Mouse (Mus musculus) left cerebral cortex, adult 2 months (tissue): ENCODE measurements around the gene Olfr593. TPM values are rescaled to one million over a fixed set of nuclear protein-coding genes. Genes with fewer than 3 reads are reported as not detected.
"Not testable (repeated sequence)": the region's sequence is repeated elsewhere in the genome, so short reads cannot be mapped to it uniquely, and the experiment has no call there.

ENCODE experiments used
- DNase-seq, 2 experiments: peaks; one replicate each; pipeline ENCODE4 v3.0.0; 2021 to 2022; ENCODE audit warnings: low spot score in 2 of 2, mixed read lengths in 1 of 2; ENCODE audit errors: extremely low spot score in 1 of 2
- H3K27ac ChIP-seq: fragments of 200-600 bp; 2 replicates; pipeline ENCODE4 v1.8.1; 2022
- H3K4me3 ChIP-seq: fragments of 200-600 bp; 2 replicates; pipeline ENCODE4 v1.8.1; 2022
- CTCF ChIP-seq: fragments of 200-600 bp; IDR thresholded peaks from 2 replicates; pipeline ENCODE4 v1.8.1; 2022; ENCODE audit warnings: antibody characterized with exemption, mild to moderate bottlenecking, moderate library complexity
- intact Hi-C: fragments of 180-260 bp; cut with DNase I; formaldehyde crosslinking; loops from one replicate; pipeline ENCODE4 v1.15.1; 2025
- long read RNA-seq, 2 experiments: library from polyadenylated mRNA; stranded (forward); transcript quantifications; one replicate each; pipeline ENCODE4 v2.0.0; 2021; ENCODE audit warnings: borderline mapping rate in 2 of 2
- microRNA-seq, 2 experiments: library from miRNA; unstranded; fragments of <30 nt; microRNA quantifications; one replicate each; pipeline ENCODE4 v1.2.0; 2021
- total RNA-seq, 2 experiments: library from RNA; stranded (reverse); gene quantifications; 2 replicates each; pipeline ENCODE4 v1.2.3; 2021

Gene Olfr593
- not detected for total RNA-seq
- long read RNA-seq, experiment 1, result 0 reads
- long read RNA-seq, experiment 2, result 0 reads

DNA sequence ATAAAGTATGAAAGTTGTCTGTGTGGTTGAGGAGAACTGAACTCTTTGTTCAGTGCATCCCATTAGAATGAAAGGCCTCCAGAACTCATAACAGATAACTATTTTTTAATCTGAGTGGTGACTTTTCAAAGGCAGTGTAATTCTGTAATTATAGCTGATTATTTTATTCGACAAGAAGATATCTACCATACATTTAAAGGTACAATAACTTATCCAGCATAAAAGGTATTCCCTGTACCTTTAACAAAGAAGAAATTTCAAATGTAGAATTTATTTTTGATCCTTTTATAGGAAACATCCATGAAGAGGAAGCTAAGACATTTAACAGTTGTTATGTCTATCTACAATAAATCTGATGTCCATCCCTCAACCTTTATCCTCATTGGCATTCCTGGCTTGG lies at the start of gene Olfr593:
TSS of gene Olfr593 (plus strand) at position 301 of the 400 bp plus-strand sequence.
- H3K4me3 ChIP-seq, result no peak within 1 kb of the TSS

GRCm38 (mm10) chr7:103169697-103170096 lies 42.0 kb upstream of the Olfr593 start:
- intact Hi-C loops, result no loop called here

More for the DNA sequence above, at the start of gene Olfr593:
- intact Hi-C loops, result no loop called here
- no peak within 1 kb of the TSS for H3K27ac ChIP-seq
- no peak for TF ChIP-seq CTCF
- no peak for DNase-seq

GRCm38 (mm10) chr7:103178240-103178639 lies 33.4 kb upstream of the Olfr593 start, which contains the start of gene Olfr591:
Olfr591 (minus strand) TSS chr7:103178340.
- no peak within 1 kb of the TSS for H3K27ac ChIP-seq
- no peak for DNase-seq

More at GRCm38 (mm10) chr7:103169697-103170096, 42.0 kb upstream of the Olfr593 start:
- Histone ChIP-seq H3K27ac (no peak overlapping the region), H3K4me3 (no peak overlapping the region)
- DNase-seq, result no peak
- TF ChIP-seq CTCF, result no peak

GRCm38 (mm10) chr7:103184503-103184902 lies 27.2 kb upstream of the Olfr593 start, which contains the start of gene Olfr592:
Olfr592 (plus strand) TSS chr7:103184803.
- intact Hi-C loops, H3K4me3 ChIP-seq, DNase-seq, H3K27ac ChIP-seq: not testable (repeated sequence)

More at GRCm38 (mm10) chr7:103178240-103178639, 33.4 kb upstream of the Olfr593 start, which contains the start of gene Olfr591:
- intact Hi-C loops, result no loop called here
- no peak for TF ChIP-seq CTCF
- H3K4me3 ChIP-seq, result no peak within 1 kb of the TSS

DNA sequence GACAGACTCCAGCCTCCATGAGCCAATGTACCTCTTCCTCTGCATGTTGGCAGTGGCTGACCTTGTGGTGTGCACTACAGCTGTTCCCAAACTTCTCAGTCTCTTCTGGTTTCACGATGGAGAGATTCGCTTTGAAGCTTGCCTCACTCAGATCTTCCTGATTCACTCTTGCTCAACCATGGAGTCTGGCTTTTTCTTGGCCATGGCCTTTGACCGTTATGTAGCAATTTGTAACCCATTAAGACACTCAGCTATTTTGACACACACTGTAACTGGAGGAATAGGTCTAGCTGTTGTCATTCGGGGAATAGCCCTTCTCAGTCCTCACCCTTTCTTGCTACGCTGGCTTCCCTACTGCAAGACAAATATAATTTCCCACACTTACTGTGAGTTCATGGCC lies 388 bp downstream of the Olfr593 start:
- DNase-seq, intact Hi-C loops: not testable (repeated sequence)

GRCm38 (mm10) chr7:103216696-103217095 lies 5.0 kb downstream of the Olfr593 start, which contains the start of gene Olfr594:
Olfr594 (plus strand) TSS chr7:103216996.
- Histone ChIP-seq H3K4me3 (no peak within 1 kb of the TSS), H3K27ac (no peak within 1 kb of the TSS)
- no peak for TF ChIP-seq CTCF
- DNase-seq, result no peak
- intact Hi-C loops, result no loop called here

More for the DNA sequence above, 388 bp downstream of the Olfr593 start:
- not testable (repeated sequence) for H3K27ac ChIP-seq, H3K4me3 ChIP-seq

GRCm38 (mm10) chr7:103252405-103252804 lies 40.7 kb downstream of the Olfr593 start, which contains the start of gene Usp17ld:
Usp17ld (minus strand) TSS chr7:103252505.
- DNase-seq, H3K27ac ChIP-seq, intact Hi-C loops, H3K4me3 ChIP-seq: not testable (repeated sequence)

Small RNA genes within 50 kb of the gene (microRNA-seq; reads per million reads assigned to microRNA genes)
- gene Gm25171, result 0 reads per million in 2 experiments

Other genes with a start within 250 kb of the Olfr593 start
- not detected for gene Olfr576, start 249.2 kb upstream of the Olfr593 start, total RNA-seq
- not detected for gene Olfr577, start 235.9 kb upstream of the Olfr593 start, total RNA-seq
- gene Olfr578, start 222.5 kb upstream of the Olfr593 start, total RNA-seq, result not detected
- gene Olfr582, start 173.8 kb upstream of the Olfr593 start, total RNA-seq, result not detected
- not detected for gene Olfr583, start 160.6 kb upstream of the Olfr593 start, total RNA-seq
- gene Olfr584, start 130.0 kb upstream of the Olfr593 start, total RNA-seq, result not detected
- gene Olfr585, start 114.1 kb upstream of the Olfr593 start, total RNA-seq, result not detected
- gene Olfr586, start 86.2 kb upstream of the Olfr593 start, total RNA-seq, result not detected
- gene Olfr588-ps1, start 71.0 kb upstream of the Olfr593 start, total RNA-seq, result not detected
- gene Olfr589, start 55.5 kb upstream of the Olfr593 start, total RNA-seq, result not detected
- gene Olfr591, start 33.5 kb upstream of the Olfr593 start, total RNA-seq, result not detected
- gene Olfr592, start 27.1 kb upstream of the Olfr593 start, total RNA-seq, result not detected
- gene Olfr594, start 5.1 kb downstream of the Olfr593 start, total RNA-seq, result not detected
- not detected for gene Usp17ld, start 40.6 kb downstream of the Olfr593 start, total RNA-seq
- gene Olfr596, start 93.8 kb downstream of the Olfr593 start, total RNA-seq, result not detected
- not detected for gene Olfr597, start 104.5 kb downstream of the Olfr593 start, total RNA-seq
- not detected for gene Olfr598, start 111.7 kb downstream of the Olfr593 start, total RNA-seq
- gene Olfr599, start 124.1 kb downstream of the Olfr593 start, total RNA-seq, result not detected
- not detected for gene Olfr600, start 137.8 kb downstream of the Olfr593 start, total RNA-seq
- not detected for gene Olfr601, start 150.8 kb downstream of the Olfr593 start, total RNA-seq
- not detected for gene Olfr603, start 174.3 kb downstream of the Olfr593 start, total RNA-seq
- not detected for gene Usp17lc, start 203.2 kb downstream of the Olfr593 start, total RNA-seq
- gene Olfr605, start 233.6 kb downstream of the Olfr593 start, total RNA-seq, result not detected
- gene Olfr606, start 237.2 kb downstream of the Olfr593 start, total RNA-seq, result not detected